Mouse (Mus musculus): ENCODE measurements at regions not wholly inside any gene's neighbourhood (a gene's known extent, or its start where the extent isn't known, plus 50 kb on each side); places are given as distances from the start of the nearest gene placed in this dataset.
"Not testable (repeated sequence)": the region's sequence is repeated elsewhere in the genome, so short reads cannot be mapped to it uniquely, and the experiment has no call there.

DNA sequence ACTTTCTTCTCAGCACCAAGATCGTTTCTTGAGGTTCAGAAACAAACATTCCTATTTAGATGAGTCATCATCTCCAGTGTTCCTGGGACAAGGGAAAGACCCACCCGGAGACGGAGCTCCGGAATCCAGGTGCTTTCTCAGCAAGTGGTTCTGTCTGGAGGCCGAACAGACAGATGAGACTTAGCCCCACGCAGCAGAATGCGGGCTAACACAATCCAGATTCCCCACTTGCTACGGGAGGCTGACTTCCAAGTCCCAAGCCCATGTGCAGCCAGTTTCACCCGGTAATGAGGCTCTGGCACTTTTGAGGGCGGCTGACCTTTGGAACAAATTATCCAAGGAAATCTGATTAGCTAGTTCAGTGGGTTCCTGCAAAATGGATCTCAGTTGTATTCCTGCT lies 150.3 kb downstream of the Nucb2 start:
- H3K36me3 ChIP-seq (ENCODE audit: control insufficient read depth, insufficient read depth), result no peaks in the 10 kb centered on the region
- no peak overlapping the region for H3K4me3 ChIP-seq (ENCODE audit: insufficient read depth, poor library complexity, severe bottlenecking)
- no peak overlapping the region for H3ac ChIP-seq (ENCODE audit: control insufficient read depth, insufficient read length, low read depth)
- no peaks in the 10 kb centered on the region for H3K79me2 ChIP-seq (ENCODE audit: control insufficient read depth, insufficient read depth)
- TF ChIP-seq MYOG (IDR thresholded peaks at IDR 0.05; ENCODE audit: control insufficient read depth, extremely low read depth, insufficient read length), result no peak
- TF ChIP-seq CTCF (IDR thresholded peaks at IDR 0.05; ENCODE audit: control insufficient read depth, insufficient read depth, insufficient read length), result no peak
- no peak for TF ChIP-seq MAX (IDR thresholded peaks at IDR 0.05)
- no peak for TF ChIP-seq CEBPB (IDR thresholded peaks at IDR 0.05; ENCODE audit: low read depth)
- TF ChIP-seq FOSL1 (IDR thresholded peaks at IDR 0.05; ENCODE audit: insufficient read depth, low read length, poor library complexity, severe bottlenecking), result no peak
- no peaks in the 10 kb centered on the region for H3K27me3 ChIP-seq (ENCODE audit: control insufficient read depth, insufficient read depth, insufficient read length)
- no peaks in the 10 kb centered on the region for H3K79me3 ChIP-seq (ENCODE audit: low read depth)

DNA sequence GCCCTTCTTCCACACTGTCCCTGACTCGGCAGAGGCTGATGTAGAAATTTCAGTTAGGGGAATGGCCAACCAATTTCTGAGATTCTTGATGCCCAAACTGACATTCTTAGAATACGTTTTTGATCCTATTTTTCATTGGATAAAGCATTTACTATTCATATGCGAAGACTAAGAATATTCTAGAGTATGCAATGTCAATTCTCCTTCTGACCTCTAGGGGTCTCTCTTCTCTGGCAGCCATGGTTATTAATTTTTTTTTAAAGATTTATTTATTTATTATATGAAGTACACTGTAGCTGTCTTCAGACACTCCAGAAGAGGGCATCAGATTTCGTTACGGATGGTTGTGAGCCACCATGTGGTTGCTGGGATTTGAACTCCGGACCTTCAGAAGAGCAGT lies 152.9 kb downstream of the Nucb2 start:
- not testable (repeated sequence) for H3K36me3 ChIP-seq (ENCODE audit: control insufficient read depth, insufficient read depth); H3ac ChIP-seq (ENCODE audit: control insufficient read depth, insufficient read length, low read depth)

DNA sequence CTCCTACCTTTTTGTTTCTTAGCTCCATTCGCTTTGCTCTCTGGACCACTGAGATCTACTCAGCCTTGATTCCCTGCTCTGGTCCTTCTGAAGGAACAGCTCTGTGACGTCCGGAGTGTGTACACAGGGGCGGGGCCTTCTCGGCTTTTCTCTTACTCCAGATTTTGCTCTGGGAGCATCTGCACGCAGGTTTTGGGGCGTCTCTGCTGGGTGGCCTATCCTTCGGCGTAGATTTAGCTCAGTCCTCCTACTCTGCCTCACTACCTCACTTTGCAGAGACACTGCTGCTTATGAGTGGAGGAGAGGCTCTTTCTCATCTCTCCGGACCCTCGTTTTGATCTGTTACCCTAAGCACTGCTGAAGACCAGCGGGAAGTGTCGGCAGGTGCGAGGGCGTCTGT lies 161.4 kb downstream of the Nucb2 start:
- Histone ChIP-seq H3K4me3 (ENCODE audit: insufficient read depth, poor library complexity, severe bottlenecking) (no peak overlapping the region), H3K79me3 (ENCODE audit: low read depth) (no peaks in the 10 kb centered on the region), H3K79me2 (ENCODE audit: control insufficient read depth, insufficient read depth) (no peaks in the 10 kb centered on the region), H3ac (ENCODE audit: control insufficient read depth, insufficient read length, low read depth) (no peak overlapping the region), H3K27me3 (ENCODE audit: control insufficient read depth, insufficient read depth, insufficient read length) (no peaks in the 10 kb centered on the region), H3K36me3 (ENCODE audit: control insufficient read depth, insufficient read depth) (no peaks in the 10 kb centered on the region)
- TF ChIP-seq CEBPB (IDR thresholded peaks at IDR 0.05; ENCODE audit: low read depth), result no peak
- no peak for TF ChIP-seq MYOG (IDR thresholded peaks at IDR 0.05; ENCODE audit: control insufficient read depth, extremely low read depth, insufficient read length)
- no peak for TF ChIP-seq FOSL1 (IDR thresholded peaks at IDR 0.05; ENCODE audit: insufficient read depth, low read length, poor library complexity, severe bottlenecking)
- no peak for TF ChIP-seq USF1 (IDR thresholded peaks at IDR 0.05; ENCODE audit: low read depth)
- TF ChIP-seq MAX (IDR thresholded peaks at IDR 0.05), result no peak
- TF ChIP-seq MYOD1 (IDR thresholded peaks at IDR 0.05; ENCODE audit: control insufficient read depth, insufficient read length, low read depth), result no peak
- TF ChIP-seq CTCF (IDR thresholded peaks at IDR 0.05; ENCODE audit: control insufficient read depth, insufficient read depth, insufficient read length), result no peak

More for the DNA sequence above, 152.9 kb downstream of the Nucb2 start:
- H3K4me3 ChIP-seq (ENCODE audit: insufficient read depth, poor library complexity, severe bottlenecking); H3K27me3 ChIP-seq (ENCODE audit: control insufficient read depth, insufficient read depth, insufficient read length); H3K79me3 ChIP-seq (ENCODE audit: low read depth); H3K79me2 ChIP-seq (ENCODE audit: control insufficient read depth, insufficient read depth): not testable (repeated sequence)

DNA sequence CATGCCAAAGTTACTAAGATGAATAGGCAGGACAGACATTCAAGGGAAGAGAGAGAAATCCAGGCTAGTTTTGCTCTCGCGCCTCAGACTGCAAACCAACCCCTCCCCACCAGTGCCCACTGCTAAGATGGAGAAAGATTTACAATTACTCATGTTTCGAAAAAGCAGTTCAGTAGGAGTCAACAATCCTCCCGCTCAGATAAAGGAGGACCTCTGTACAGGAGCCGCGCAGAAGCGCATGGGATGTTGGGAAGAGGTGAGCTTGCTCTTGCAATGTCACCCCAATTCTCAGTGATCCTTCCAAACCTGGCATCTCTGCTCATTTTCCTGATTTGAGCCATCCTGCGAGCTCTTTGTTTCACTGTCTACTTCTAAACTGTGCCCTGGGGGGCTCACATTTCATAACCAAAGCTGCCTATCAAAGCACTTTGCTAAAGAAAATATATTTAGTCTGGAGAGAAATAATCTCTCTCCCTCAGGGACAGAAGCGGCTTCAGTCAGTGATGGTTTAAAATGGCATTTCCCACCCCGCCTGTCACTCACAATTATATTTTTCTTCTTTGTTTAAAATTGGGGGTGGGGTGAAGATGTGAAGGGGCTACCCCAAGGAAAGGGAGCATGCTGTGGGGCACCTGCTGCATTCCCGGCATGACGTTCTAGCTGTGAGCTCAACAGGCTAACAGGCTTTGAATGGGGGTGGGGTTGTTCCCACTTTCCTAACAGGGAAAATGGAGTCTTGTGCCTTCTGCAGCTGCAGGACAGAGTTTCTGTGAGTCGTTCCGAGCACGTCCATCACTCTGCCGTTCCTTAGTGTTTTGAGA lies 170.2 kb downstream of the Nucb2 start:
- Histone ChIP-seq H3K79me3 (ENCODE audit: low read depth) (no peaks in the 10 kb centered on the region), H3K4me3 (ENCODE audit: insufficient read depth, poor library complexity, severe bottlenecking) (no peak overlapping the region), H3ac (ENCODE audit: control insufficient read depth, insufficient read length, low read depth) (no peak overlapping the region), H3K36me3 (ENCODE audit: control insufficient read depth, insufficient read depth) (no peaks in the 10 kb centered on the region), H3K27me3 (ENCODE audit: control insufficient read depth, insufficient read depth, insufficient read length) (no peaks in the 10 kb centered on the region), H3K79me2 (ENCODE audit: control insufficient read depth, insufficient read depth) (no peaks in the 10 kb centered on the region)
- TF ChIP-seq USF1 (IDR thresholded peaks at IDR 0.05; ENCODE audit: low read depth) (no peak), CTCF (IDR thresholded peaks at IDR 0.05; ENCODE audit: control insufficient read depth, insufficient read depth, insufficient read length) (no peak), FOSL1 (IDR thresholded peaks at IDR 0.05; ENCODE audit: insufficient read depth, low read length, poor library complexity, severe bottlenecking) (no peak), MYOD1 (IDR thresholded peaks at IDR 0.05; ENCODE audit: control insufficient read depth, insufficient read length, low read depth) (no peak), MAX (IDR thresholded peaks at IDR 0.05) (no peak), CEBPB (IDR thresholded peaks at IDR 0.05; ENCODE audit: low read depth) (no peak)

DNA sequence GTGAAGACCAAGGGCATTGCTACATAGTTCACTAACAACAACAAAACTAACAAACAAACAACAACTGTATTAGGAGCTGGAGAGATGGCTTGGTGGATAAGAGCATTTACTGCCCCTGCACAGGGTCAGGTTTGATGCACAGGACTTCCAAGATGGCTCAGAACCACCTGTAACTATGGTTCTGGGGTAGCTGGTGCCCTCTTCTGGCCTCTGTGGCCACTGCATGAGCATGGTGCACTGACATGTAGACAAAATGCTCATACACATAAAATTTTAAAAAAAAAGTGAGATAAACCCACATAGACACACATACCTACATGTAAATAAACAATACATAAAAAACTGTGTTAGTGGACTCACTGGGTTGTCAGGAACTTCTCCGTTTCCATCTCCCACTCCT lies 172.5 kb downstream of the Nucb2 start:
- H3K79me3 ChIP-seq (ENCODE audit: low read depth), result no peaks in the 10 kb centered on the region
- H3K36me3 ChIP-seq (ENCODE audit: control insufficient read depth, insufficient read depth), result no peaks in the 10 kb centered on the region
- no peaks in the 10 kb centered on the region for H3K79me2 ChIP-seq (ENCODE audit: control insufficient read depth, insufficient read depth)
- no peaks in the 10 kb centered on the region for H3K27me3 ChIP-seq (ENCODE audit: control insufficient read depth, insufficient read depth, insufficient read length)
- TF ChIP-seq CEBPB (IDR thresholded peaks at IDR 0.05; ENCODE audit: low read depth) (no peak), FOSL1 (IDR thresholded peaks at IDR 0.05; ENCODE audit: insufficient read depth, low read length, poor library complexity, severe bottlenecking) (no peak), MAX (IDR thresholded peaks at IDR 0.05) (no peak), USF1 (IDR thresholded peaks at IDR 0.05; ENCODE audit: low read depth) (no peak), MYOG (IDR thresholded peaks at IDR 0.05; ENCODE audit: control insufficient read depth, extremely low read depth, insufficient read length) (no peak), MYOD1 (IDR thresholded peaks at IDR 0.05; ENCODE audit: control insufficient read depth, insufficient read length, low read depth) (no peak), CTCF (IDR thresholded peaks at IDR 0.05; ENCODE audit: control insufficient read depth, insufficient read depth, insufficient read length) (no peak)
- no peak overlapping the region for H3K4me3 ChIP-seq (ENCODE audit: insufficient read depth, poor library complexity, severe bottlenecking)
- H3ac ChIP-seq (ENCODE audit: control insufficient read depth, insufficient read length, low read depth), result no peak overlapping the region

DNA sequence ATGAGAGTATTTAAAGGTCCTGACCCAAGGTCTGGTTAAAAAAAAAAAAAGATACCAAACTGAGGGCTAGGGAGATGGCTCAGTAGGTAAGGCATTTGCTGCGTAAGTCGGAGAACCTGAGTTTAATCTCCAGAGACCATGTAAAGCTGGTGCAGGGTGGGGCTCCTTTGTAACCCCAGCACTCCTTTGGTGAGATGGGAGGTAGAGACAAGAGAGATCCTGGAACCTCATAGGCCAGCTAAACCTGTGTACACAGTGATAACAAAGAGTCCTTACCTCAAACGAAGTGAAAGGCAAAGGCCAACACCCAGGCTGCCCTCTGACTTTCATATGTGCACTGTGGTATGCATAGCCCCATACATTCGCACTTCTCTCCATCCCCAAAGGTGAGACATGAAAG lies 175.0 kb downstream of the Nucb2 start:
- Histone ChIP-seq H3K36me3 (ENCODE audit: control insufficient read depth, insufficient read depth) (no peaks in the 10 kb centered on the region), H3K27me3 (ENCODE audit: control insufficient read depth, insufficient read depth, insufficient read length) (no peaks in the 10 kb centered on the region), H3K79me2 (ENCODE audit: control insufficient read depth, insufficient read depth) (no peaks in the 10 kb centered on the region), H3ac (ENCODE audit: control insufficient read depth, insufficient read length, low read depth) (no peak overlapping the region), H3K4me3 (ENCODE audit: insufficient read depth, poor library complexity, severe bottlenecking) (no peak overlapping the region), H3K79me3 (ENCODE audit: low read depth) (no peaks in the 10 kb centered on the region)
- TF ChIP-seq CEBPB (IDR thresholded peaks at IDR 0.05; ENCODE audit: low read depth) (no peak), USF1 (IDR thresholded peaks at IDR 0.05; ENCODE audit: low read depth) (no peak), MAX (IDR thresholded peaks at IDR 0.05) (no peak), FOSL1 (IDR thresholded peaks at IDR 0.05; ENCODE audit: insufficient read depth, low read length, poor library complexity, severe bottlenecking) (no peak), MYOD1 (IDR thresholded peaks at IDR 0.05; ENCODE audit: control insufficient read depth, insufficient read length, low read depth) (no peak), CTCF (IDR thresholded peaks at IDR 0.05; ENCODE audit: control insufficient read depth, insufficient read depth, insufficient read length) (no peak), MYOG (IDR thresholded peaks at IDR 0.05; ENCODE audit: control insufficient read depth, extremely low read depth, insufficient read length) (no peak)

All from C2C12 (cell line).